Mouse (Mus musculus) adipose tissue, adult 10 weeks (tissue): ENCODE results near the gene Elovl2. TPM values are rescaled to one million over a fixed set of nuclear protein-coding genes. Genes with fewer than 3 reads are reported as not detected.

Experiments used
- polyA plus RNA-seq: library from polyadenylated mRNA; stranded (reverse); fragments of 350-450 nt; fragmentation: Illumina TruSeq; extraction: RNeasy Lipid Tissue Mini Kit (QIAGEN cat#74804); gene quantifications from one replicate; pipeline ENCODE4 v1.2.3, GENCODE M21; 2014; ENCODE audit warnings: low read depth, low replicate concordance

Gene Elovl2
- 26.1 TPM for polyA plus RNA-seq

GRCm38 (mm10) chr13:41220304-41220834, at the start of gene Elovl2:
TSS of gene Elovl2 (minus strand) at chr13:41220405.

GRCm38 (mm10) chr13:41249538-41250317, 29.5 kb upstream of the Elovl2 start, which contains the start of gene Smim13:
TSS of gene Smim13 (plus strand) at chr13:41249844.

Other genes starting within 250 kb of the Elovl2 start
- gene Pak1ip1, start 219.4 kb downstream of the Elovl2 start, polyA plus RNA-seq: 49.3 TPM
- gene Tmem14c, start 204.1 kb downstream of the Elovl2 start, polyA plus RNA-seq: 137 TPM
- gene Mak, start 140.7 kb downstream of the Elovl2 start, polyA plus RNA-seq: 2.4 TPM
- gene Gcm2, start 109.4 kb downstream of the Elovl2 start, polyA plus RNA-seq: not detected
- not detected for gene Sycp2l, start 106.1 kb downstream of the Elovl2 start, polyA plus RNA-seq
- gene Smim13, start 29.4 kb upstream of the Elovl2 start, polyA plus RNA-seq: 7.3 TPM
- gene Gm17364, start 53.6 kb upstream of the Elovl2 start, polyA plus RNA-seq: not detected